ENCODE assay signal across 20 mouse cellular contexts in genomic region chr19:55667787-55668186, GRCm38 (mm10).
DNase-seq lines count a peak whose midpoint lies in the region; ATAC-seq lines count a peak whose summit lies in the region.
"Had no signal": no experiment of that assay in that cellular context is flagged by ENCODE, and none has a peak within 500 bp of the region (broad histone marks: within the 10 kb centered on the region; RNA-seq: fewer than 3 reads in every experiment).

No protein-coding gene starts in this region.

- ATAC-seq in limb, embryonic 13.5 days (ENCODE audit: low FRiP score, low read depth) = no peak
- no peak for ATAC-seq in forebrain, embryonic 15.5 days (replicated peaks)
- ATAC-seq: forebrain, postnatal 0 days; midbrain, embryonic 13.5 days had no signal

- H3K4me3 ChIP-seq in embryonic facial prominence, embryonic 10.5 days = no peak overlapping the region
- no peak overlapping the region for H3K4me3 ChIP-seq in limb, embryonic 13.5 days
- H3K4me3 ChIP-seq in forebrain, embryonic 15.5 days = no peak overlapping the region
- H3K4me3 ChIP-seq: erythroblast, embryonic 14.5 days; heart, embryonic 12.5 days; kidney, embryonic 15.5 days; limb, embryonic 15.5 days; midbrain, embryonic 13.5 days had no signal

- peak overlapping the region; percentile 69 for H3K27ac ChIP-seq in embryonic facial prominence, embryonic 10.5 days (replicated peaks)
- H3K27ac ChIP-seq in limb, embryonic 13.5 days = 0 out of 2 replicates have a peak overlapping the region, but pooled peaks have one; percentile 48
- no peak overlapping the region for H3K27ac ChIP-seq in forebrain, embryonic 15.5 days (replicated peaks)
- H3K27ac ChIP-seq: kidney, embryonic 15.5 days; limb, embryonic 15.5 days; midbrain, embryonic 13.5 days; stomach, postnatal 0 days had no signal

- DNase-seq in thymus, postnatal 25 days = peak; percentile 18
- no peak for DNase-seq in thymus, adult 18-20 months
- peak; percentile 53 for DNase-seq in embryonic facial prominence, embryonic 10.5 days (ENCODE audit: low spot score)
- DNase-seq in gastrocnemius, adult 18-20 months (ENCODE audit: low spot score) = no peak
- DNase-seq in gastrocnemius, postnatal 25 days = no peak
- DNase-seq: cerebellum, adult 11 months; forebrain, postnatal 0 days; gastrocnemius, postnatal 36 days; heart, postnatal 36 days; lung, adult 18-20 months; lung, postnatal 4 days; right cerebral cortex, postnatal 4 days had no signal

- no peaks in the 10 kb centered on the region for H3K36me3 ChIP-seq in embryonic facial prominence, embryonic 10.5 days (replicated peaks)
- H3K36me3 ChIP-seq in limb, embryonic 13.5 days = no peaks in the 10 kb centered on the region
- no peaks in the 10 kb centered on the region for H3K36me3 ChIP-seq in forebrain, embryonic 15.5 days
- H3K36me3 ChIP-seq: heart, embryonic 12.5 days; kidney, embryonic 15.5 days; limb, embryonic 15.5 days; midbrain, embryonic 13.5 days had no signal

- H3K4me2 ChIP-seq in limb, embryonic 13.5 days (replicated peaks) = peak overlapping the region; percentile 11; the same call in 1 of the 2 replicates
- H3K4me2 ChIP-seq in forebrain, embryonic 15.5 days (replicated peaks) = no peak overlapping the region
- H3K4me2 ChIP-seq: heart, embryonic 12.5 days; kidney, embryonic 15.5 days; limb, embryonic 15.5 days; midbrain, embryonic 13.5 days had no signal

- no peak overlapping the region for H3K9ac ChIP-seq in limb, embryonic 13.5 days
- no peak overlapping the region for H3K9ac ChIP-seq in forebrain, embryonic 15.5 days (replicated peaks)
- H3K9ac ChIP-seq: forebrain, postnatal 0 days; heart, embryonic 12.5 days; kidney, embryonic 15.5 days; limb, embryonic 15.5 days; midbrain, embryonic 13.5 days had no signal

- H3K9me3 ChIP-seq in embryonic facial prominence, embryonic 10.5 days = 0 out of 2 replicates have a peak, but pooled peaks cover under 1% of the 10 kb centered on the region
- H3K9me3 ChIP-seq in limb, embryonic 13.5 days = no peaks in the 10 kb centered on the region
- H3K9me3 ChIP-seq in forebrain, embryonic 15.5 days = no peaks in the 10 kb centered on the region
- H3K9me3 ChIP-seq: heart, embryonic 12.5 days; kidney, embryonic 15.5 days; limb, embryonic 15.5 days; midbrain, embryonic 13.5 days had no signal

- peaks cover 24% of the 10 kb centered on the region for H3K4me1 ChIP-seq in embryonic facial prominence, embryonic 10.5 days
- peaks cover 31% of the 10 kb centered on the region for H3K4me1 ChIP-seq in limb, embryonic 13.5 days
- no peaks in the 10 kb centered on the region for H3K4me1 ChIP-seq in forebrain, embryonic 15.5 days
- H3K4me1 ChIP-seq: heart, embryonic 12.5 days; midbrain, embryonic 13.5 days had no signal

- WGBS in embryonic facial prominence, embryonic 10.5 days = 53% methylated on average over 9 of the region's 9 CpGs
- WGBS in limb, embryonic 13.5 days = 10% methylated on average over 9 of the region's 9 CpGs
- WGBS in forebrain, embryonic 15.5 days = 88% methylated on average over 9 of the region's 9 CpGs

- H3K27me3 ChIP-seq in embryonic facial prominence, embryonic 10.5 days (replicated peaks; ENCODE audit: low read depth, poor library complexity, severe bottlenecking) = no peaks in the 10 kb centered on the region
- peaks cover 6% of the 10 kb centered on the region for H3K27me3 ChIP-seq in limb, embryonic 13.5 days
- no peaks in the 10 kb centered on the region for H3K27me3 ChIP-seq in forebrain, embryonic 15.5 days
- H3K27me3 ChIP-seq: heart, embryonic 12.5 days; kidney, embryonic 15.5 days; limb, embryonic 15.5 days; midbrain, embryonic 13.5 days had no signal

Comparison
In these comparisons a context has a peak if more than half of its experiments do, and no peak if none do; other contexts are left out.
1. DNase-seq: peak in thymus, postnatal 25 days (single experiment) and embryonic facial prominence, embryonic 10.5 days (single experiment); none in thymus, adult 18-20 months (0 of 2), gastrocnemius, adult 18-20 months (single experiment) and gastrocnemius, postnatal 25 days (single experiment).